Mouse (Mus musculus) cerebellum, adult 2 months (tissue): Measurements from ENCODE around the gene Pdpn. TPM values are rescaled to one million over a fixed set of nuclear protein-coding genes. Genes with fewer than 3 reads are reported as not detected.

Experiments used
- DNase-seq, 2 experiments: peaks; one replicate each; pipeline ENCODE4 v3.0.0; 2021
- H3K27ac ChIP-seq: fragments of 200-500 bp; 2 replicates; pipeline ENCODE4 v1.5.1; 2012; ENCODE audit warnings: low read length, control low read depth, inconsistent platforms; ENCODE audit not compliant: insufficient read depth
- H3K27me3 ChIP-seq: fragments of 200-500 bp; 2 replicates; pipeline ENCODE4 v1.6.1; 2012; ENCODE audit warnings: inconsistent platforms, mild to moderate bottlenecking, low read length, moderate library complexity; ENCODE audit not compliant: control insufficient read depth, insufficient read depth
- H3K4me1 ChIP-seq: fragments of 200-500 bp; 2 replicates; pipeline ENCODE4 v1.6.1; 2011; ENCODE audit warnings: low read length; ENCODE audit not compliant: control insufficient read depth, insufficient read depth
- H3K4me3 ChIP-seq: fragments of 200-500 bp; replicated peaks from 2 replicates; pipeline ENCODE3; 2011; ENCODE audit warnings: mild to moderate bottlenecking, low read depth, low read length, control low read depth; ENCODE audit not compliant: insufficient read depth
- CTCF ChIP-seq: fragments of 200-500 bp; IDR thresholded peaks from 2 replicates; pipeline ENCODE4 v1.5.1; 2011; ENCODE audit warnings: low read depth, mild to moderate bottlenecking, control low read depth, low read length, moderate library complexity, borderline replicate concordance; ENCODE audit not compliant: insufficient read depth
- POLR2A ChIP-seq: fragments of 200-500 bp; IDR thresholded peaks from 2 replicates; pipeline ENCODE4 v1.6.1; 2011; ENCODE audit warnings: low read length, control low read depth, borderline replicate concordance; ENCODE audit not compliant: insufficient read depth
- WGBS: fragments of 180-500 bp; shearing (Covaris S2); methylation state at CpG from one replicate; pipeline ENCODE4 v1.1.7; 2018; 5-methylcytosine and 5-hydroxymethylcytosine counted together
- polyA plus RNA-seq: library from polyadenylated mRNA; depleted of rRNA; stranded (reverse); fragments of >200 nt; gene quantifications from 2 replicates; pipeline ENCODE4 v1.2.3, GENCODE M21; 2012

The Pdpn gene
- polyA plus RNA-seq, 1 experiment, result 7.7 TPM

DNA sequence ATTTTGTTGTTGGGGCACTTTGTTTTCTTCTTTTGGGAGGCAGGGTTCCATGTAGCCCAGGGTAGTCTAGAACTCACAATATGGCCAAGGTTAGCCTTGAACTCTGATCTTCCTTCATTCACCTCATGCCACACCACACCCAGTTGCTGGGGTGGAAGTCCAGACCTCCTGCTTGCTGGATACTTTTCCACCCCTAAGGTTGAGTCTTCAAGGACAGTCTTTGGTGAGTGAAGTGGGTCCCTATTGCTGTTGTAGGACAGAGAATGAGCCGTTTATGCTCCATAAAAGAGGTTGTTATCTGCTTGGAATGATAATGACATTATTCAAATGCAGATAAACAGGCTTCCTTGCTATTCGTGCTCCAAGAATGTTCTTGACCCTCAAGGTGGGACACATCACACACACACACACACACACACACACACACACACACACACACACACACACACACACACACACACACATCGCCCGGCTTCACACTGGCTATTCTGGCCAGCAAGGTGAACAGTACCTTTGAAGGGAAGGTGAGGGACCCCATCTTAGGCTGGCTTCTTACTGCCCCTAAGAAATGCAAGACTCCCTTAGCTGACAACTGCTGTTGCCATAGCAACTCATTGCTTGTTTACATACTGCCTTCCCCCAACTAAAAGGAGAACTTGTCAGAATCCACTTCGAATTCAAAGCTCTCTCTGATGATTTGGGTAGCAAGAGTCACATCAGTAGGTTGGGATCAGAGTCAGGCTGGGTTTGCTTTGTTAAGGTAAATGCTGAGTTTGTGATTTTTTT, 6.8 kb upstream of the Pdpn start:
- no peak for DNase-seq
- H3K27ac ChIP-seq, result no peak overlapping the region
- TF ChIP-seq POLR2A, result no peak
- TF ChIP-seq CTCF, result no peak
- no peak overlapping the region for H3K4me3 ChIP-seq
- 73% methylated on average over 5 of the region's 5 CpGs for WGBS
- H3K27me3 ChIP-seq, result no peaks in the 10 kb centered on the region
- no peaks in the 10 kb centered on the region for H3K4me1 ChIP-seq

DNA sequence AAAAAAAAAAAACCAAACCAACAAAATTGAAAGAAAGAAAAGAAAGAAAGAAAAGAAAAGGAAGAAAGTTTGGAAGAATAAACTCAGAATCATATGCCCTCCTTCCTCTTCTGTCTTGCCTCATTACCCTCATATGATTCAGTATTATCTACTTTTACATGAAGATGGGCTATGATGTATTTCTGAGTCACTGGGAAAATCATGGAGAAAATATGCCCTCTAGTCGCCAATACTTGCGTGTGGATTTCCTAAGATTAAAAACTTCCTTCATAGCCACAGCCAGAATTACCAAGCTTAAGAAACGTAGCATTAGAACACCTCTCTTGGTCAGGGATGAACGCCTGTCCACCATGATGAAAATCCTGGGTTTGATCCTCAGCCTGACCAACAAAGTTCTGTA, 5.7 kb upstream of the Pdpn start:
- TF ChIP-seq CTCF, result no peak
- TF ChIP-seq POLR2A, result no peak
- H3K4me3 ChIP-seq, result no peak overlapping the region
- H3K27me3 ChIP-seq, result no peaks in the 10 kb centered on the region
- H3K4me1 ChIP-seq, result no peaks in the 10 kb centered on the region
- DNase-seq, result no peak
- H3K27ac ChIP-seq, result no peak overlapping the region
- 91% methylated on average over 4 of the region's 4 CpGs for WGBS

DNA sequence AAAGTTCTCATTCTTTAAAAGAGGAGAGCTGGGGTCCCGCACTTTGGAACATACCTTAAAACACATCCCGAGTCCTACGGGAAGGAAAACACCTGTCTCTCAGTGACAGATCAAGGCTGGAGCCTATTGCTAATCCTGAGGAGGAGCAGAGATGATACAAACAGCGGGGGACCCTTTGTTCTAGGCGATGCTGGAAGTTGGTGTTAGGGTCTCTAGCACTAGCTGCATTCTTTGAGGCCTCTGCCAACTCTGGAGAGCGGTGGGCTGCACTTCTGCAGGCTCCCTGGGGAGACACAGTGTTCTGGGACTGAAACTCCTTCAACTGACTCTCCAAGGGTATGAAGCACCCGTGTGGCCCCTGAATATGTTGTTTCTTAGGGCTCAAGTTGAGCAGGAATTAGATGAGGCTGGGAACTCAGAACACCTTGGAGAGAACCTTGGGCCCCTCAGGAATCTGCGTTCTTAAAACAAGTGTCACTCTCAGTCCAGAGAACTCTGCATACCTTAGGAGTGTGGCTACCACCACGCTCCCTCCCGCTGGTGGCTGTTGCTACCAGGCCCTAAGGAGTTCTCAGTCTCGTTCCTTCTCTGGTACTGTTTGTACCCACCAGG, 3.0 kb upstream of the Pdpn start:
- no peak for TF ChIP-seq POLR2A
- no peak for TF ChIP-seq CTCF
- H3K4me1 ChIP-seq, result peaks cover 10% of the 10 kb centered on the region; the same call in 1 of the 2 replicates
- H3K4me3 ChIP-seq, result no peak overlapping the region
- no peak overlapping the region for H3K27ac ChIP-seq
- no peaks in the 10 kb centered on the region; the same call in 1 of the 2 replicates for H3K27me3 ChIP-seq
- no peak for DNase-seq
- WGBS, result 51% methylated on average over 11 of the region's 11 CpGs

DNA sequence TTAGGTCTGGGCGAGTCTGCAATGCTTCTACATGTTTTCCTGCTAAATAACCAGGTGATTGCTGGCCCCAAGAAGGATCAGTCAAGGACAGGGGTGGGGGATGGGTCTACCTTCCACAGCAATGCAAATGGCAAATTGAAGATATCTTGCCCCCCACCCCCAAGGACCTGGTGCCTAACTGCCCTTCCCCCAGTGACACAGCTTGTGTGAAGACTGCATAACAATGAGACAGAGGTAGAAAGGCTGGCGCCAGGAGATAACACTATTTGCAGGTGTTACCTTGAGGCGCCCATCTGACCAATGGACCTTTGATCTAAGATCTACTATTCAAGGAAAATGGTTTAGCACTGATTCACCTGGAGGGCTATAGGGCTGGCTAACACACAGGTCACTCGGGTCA, 2.5 kb upstream of the Pdpn start:
- peaks cover 10% of the 10 kb centered on the region; the same call in 1 of the 2 replicates for H3K4me1 ChIP-seq
- no peak for TF ChIP-seq CTCF
- no peak for TF ChIP-seq POLR2A
- 73% methylated on average over 4 of the region's 4 CpGs for WGBS
- no peak overlapping the region for H3K27ac ChIP-seq
- no peak overlapping the region for H3K4me3 ChIP-seq
- DNase-seq, result no peak
- H3K27me3 ChIP-seq, result no peaks in the 10 kb centered on the region; the same call in 1 of the 2 replicates

DNA sequence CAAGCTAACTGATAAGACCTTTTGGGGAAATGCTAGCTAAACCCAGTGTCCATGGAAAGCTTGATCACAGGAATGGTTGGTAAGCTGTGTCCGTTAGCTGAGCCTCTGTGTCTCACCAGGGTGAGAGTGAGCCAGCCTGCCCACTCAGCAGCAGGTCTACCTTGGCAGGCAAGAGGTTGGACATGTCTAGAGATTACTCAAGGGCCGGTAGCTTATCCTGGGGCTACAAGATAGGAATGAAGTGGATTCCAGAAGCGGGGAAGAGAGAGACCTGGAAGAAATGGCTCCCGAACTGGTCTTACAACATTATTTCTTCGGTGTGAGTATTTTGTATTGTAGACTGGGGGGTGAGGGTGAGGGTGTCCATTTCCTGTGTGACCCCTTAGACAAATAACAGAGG, 1.7 kb upstream of the Pdpn start:
- 58% methylated on average over 5 of the region's 5 CpGs for WGBS
- TF ChIP-seq POLR2A (no peak), CTCF (no peak)
- no peak for DNase-seq
- no peaks in the 10 kb centered on the region; the same call in 1 of the 2 replicates for H3K27me3 ChIP-seq
- H3K4me3 ChIP-seq, result no peak overlapping the region
- peaks cover 10% of the 10 kb centered on the region; the same call in 1 of the 2 replicates for H3K4me1 ChIP-seq
- H3K27ac ChIP-seq, result no peak overlapping the region

DNA sequence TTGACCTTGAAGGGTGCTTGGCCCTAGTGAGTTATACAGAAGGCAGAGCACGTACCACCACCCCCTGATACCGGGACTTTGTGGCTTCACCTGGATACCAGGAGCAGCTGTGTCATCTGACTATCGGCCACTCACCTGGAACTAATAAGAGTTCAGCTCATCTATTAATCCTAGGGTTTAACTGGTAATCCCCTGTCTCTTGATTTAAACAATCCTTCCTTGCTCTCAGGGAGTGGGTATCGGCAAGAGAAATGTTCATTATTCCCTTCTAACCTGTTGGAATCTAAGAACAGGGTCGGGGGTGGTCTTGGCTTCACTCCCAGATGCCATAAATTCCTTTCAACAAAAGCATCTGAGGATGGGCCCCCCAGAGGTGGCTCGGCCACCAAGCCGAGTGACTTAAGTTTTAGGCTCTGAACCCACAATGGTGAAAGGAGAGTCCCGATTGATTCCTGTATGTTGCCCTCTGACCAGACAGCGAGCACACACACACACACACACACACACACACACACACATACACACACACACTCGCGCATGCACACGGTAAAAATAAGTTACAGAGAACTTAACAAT, 837 bp upstream of the Pdpn start:
- no peaks in the 10 kb centered on the region; the same call in 1 of the 2 replicates for H3K27me3 ChIP-seq
- H3K4me1 ChIP-seq, result peaks cover 10% of the 10 kb centered on the region; the same call in 1 of the 2 replicates
- no peak for DNase-seq
- TF ChIP-seq POLR2A (no peak), CTCF (no peak)
- no peak overlapping the region for H3K27ac ChIP-seq
- no peak overlapping the region for H3K4me3 ChIP-seq
- WGBS, result 33% methylated on average over 12 of the region's 12 CpGs

DNA sequence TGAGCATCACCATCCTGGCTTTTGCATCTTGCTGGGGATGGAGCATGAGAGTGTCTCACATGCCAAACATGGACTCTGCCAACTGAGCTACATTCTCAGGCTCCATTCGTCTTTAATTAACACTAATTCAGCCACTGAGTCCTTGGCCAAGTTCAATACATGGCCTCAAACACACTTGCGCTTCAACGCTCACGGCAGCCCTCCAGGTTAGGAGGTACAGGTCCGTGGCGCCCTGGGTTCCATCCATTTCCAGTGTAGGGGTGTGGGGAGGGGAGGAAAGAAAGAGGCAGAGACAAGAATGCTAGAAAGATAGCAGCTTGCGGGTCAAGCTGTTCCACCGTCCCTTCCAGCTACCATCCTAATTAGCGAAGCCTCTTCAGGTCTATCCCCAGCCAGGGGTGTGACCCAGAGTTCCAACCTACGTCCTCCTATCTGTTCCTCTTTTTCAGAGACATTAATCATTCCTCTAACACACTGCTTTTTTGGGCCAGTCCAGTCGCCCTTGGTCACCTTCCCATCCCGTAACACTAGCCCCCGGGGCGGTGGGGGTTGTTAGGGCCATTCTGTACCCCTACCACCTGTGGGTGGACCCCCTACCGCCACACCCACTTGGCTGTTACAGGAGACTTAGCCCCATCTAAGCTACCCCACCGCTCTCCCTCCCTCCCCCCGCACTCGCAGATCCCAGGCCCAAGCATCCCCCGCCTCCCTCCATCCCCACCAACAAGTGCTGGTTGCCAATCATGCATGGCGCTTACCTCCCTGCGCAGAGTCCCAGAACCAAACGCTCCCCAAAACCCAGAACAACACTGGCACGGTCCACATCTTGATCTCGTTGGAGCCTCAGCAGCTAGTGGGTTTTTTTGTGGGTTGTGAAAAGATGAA, 691 bp downstream of the Pdpn start:
- no peak for TF ChIP-seq POLR2A
- TF ChIP-seq CTCF, result no peak
- 4% methylated on average over 24 of the region's 24 CpGs for WGBS
- Histone ChIP-seq H3K4me3 (no peak overlapping the region), H3K27me3 (no peaks in the 10 kb centered on the region; the same call in 1 of the 2 replicates), H3K27ac (no peak overlapping the region), H3K4me1 (peaks cover 10% of the 10 kb centered on the region; the same call in 1 of the 2 replicates)
- DNase-seq, result no peak
